Mouse (Mus musculus) lung, adult 2 months (tissue): ENCODE data around the gene Ndufc2. TPM values are rescaled to one million over a fixed set of nuclear protein-coding genes. Genes with fewer than 3 reads are reported as not detected.

ENCODE experiments used
- DNase-seq: peaks from one replicate; pipeline ENCODE4 v3.0.0; 2022
- H3K4me1 ChIP-seq: fragments of 200-500 bp; 2 replicates; pipeline ENCODE4 v1.6.1; 2011; ENCODE audit warnings: low read length; ENCODE audit not compliant: control insufficient read depth, insufficient read depth
- H3K4me3 ChIP-seq: fragments of 200-500 bp; replicated peaks from 2 replicates; pipeline ENCODE3; 2011; ENCODE audit warnings: low read depth, mild to moderate bottlenecking, control low read depth, low read length; ENCODE audit errors: extremely low read depth
- CTCF ChIP-seq: fragments of 200-500 bp; IDR thresholded peaks from 2 replicates; pipeline ENCODE4 v1.5.1; 2011; ENCODE audit warnings: mild to moderate bottlenecking, low read length, control low read depth; ENCODE audit not compliant: insufficient read depth
- POLR2A ChIP-seq: fragments of 200-500 bp; IDR thresholded peaks from 2 replicates; pipeline ENCODE4 v1.6.1; 2011; ENCODE audit warnings: low read depth, mild to moderate bottlenecking, control low read depth, low read length, borderline replicate concordance; ENCODE audit errors: extremely low read depth
- WGBS: fragments of 180-500 bp; shearing (Covaris S2); methylation state at CpG from one replicate; pipeline ENCODE4 v1.1.7; 2018; 5-methylcytosine and 5-hydroxymethylcytosine counted together
- polyA plus RNA-seq: library from polyadenylated mRNA; depleted of rRNA; stranded (reverse); fragments of >200 nt; gene quantifications from 2 replicates; pipeline ENCODE4 v1.2.3, GENCODE M21; 2012

The Ndufc2 gene
- polyA plus RNA-seq, 1 experiment, result 135 TPM

DNA sequence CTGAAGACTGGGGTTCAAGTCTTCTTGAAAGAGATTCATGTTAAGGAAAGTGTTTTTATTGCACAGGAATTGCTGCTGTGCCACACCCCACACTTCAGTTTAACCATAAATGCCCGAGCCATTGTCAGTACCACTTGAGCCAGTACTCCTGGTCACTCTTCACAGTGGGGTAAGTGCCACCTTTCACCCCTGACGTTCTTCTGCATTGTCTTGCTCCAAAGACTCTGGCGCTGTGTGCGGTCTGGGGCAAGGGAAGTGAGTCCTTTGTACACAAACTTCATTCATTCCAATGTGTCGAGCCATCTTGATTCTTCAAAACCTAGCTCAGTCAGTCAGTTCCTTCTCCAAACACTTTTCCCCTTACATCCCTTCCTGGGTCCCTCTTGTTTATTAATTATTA is 39.6 kb upstream of the Ndufc2 start:
- no peak overlapping the region for H3K4me3 ChIP-seq
- peaks cover 13% of the 10 kb centered on the region for H3K4me1 ChIP-seq
- WGBS, result 60% methylated on average over 5 of the region's 5 CpGs
- no peak for DNase-seq
- no peak for TF ChIP-seq POLR2A
- TF ChIP-seq CTCF, result no peak

GRCm38 (mm10) chr7:97360955-97361354 is 38.8 kb upstream of the Ndufc2 start:
- DNase-seq, result no peak
- H3K4me1 ChIP-seq, result peaks cover 8% of the 10 kb centered on the region; the same call in 1 of the 2 replicates
- no peak overlapping the region for H3K4me3 ChIP-seq
- TF ChIP-seq POLR2A (no peak), CTCF (no peak)
- WGBS, result 48% methylated on average over 3 of the region's 3 CpGs

GRCm38 (mm10) chr7:97361467-97361866 is 38.3 kb upstream of the Ndufc2 start:
- TF ChIP-seq POLR2A (no peak), CTCF (peak; percentile 67)
- Histone ChIP-seq H3K4me3 (no peak overlapping the region), H3K4me1 (peaks cover 5% of the 10 kb centered on the region; the same call in 1 of the 2 replicates)
- WGBS, result 33% methylated on average over 4 of the region's 4 CpGs
- DNase-seq, result no peak

DNA sequence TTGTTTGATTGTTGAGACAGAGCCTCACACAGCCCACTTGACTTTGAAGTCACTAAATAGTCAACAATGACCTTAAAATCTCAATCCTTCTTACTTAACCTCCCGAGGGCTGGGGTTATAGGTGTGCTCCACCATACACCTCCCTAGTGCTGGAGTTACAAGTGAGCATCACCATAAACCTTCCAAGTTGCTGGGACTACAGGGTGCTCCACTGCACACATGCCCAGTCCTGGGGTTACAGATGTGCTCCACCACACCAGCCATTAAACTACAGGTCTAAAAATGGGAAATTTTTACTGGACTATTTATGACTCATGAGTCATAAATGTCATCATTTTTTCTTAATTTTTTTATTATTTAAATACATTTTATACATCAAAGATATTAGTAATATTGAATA is 33.9 kb upstream of the Ndufc2 start:
- WGBS, result 74% methylated on average over 1 of the region's 1 CpGs
- no peak overlapping the region for H3K4me3 ChIP-seq
- no peak for DNase-seq
- no peaks in the 10 kb centered on the region for H3K4me1 ChIP-seq
- no peak for TF ChIP-seq CTCF

- 96% methylated on average over 9 of the region's 9 CpGs for WGBS
- Histone ChIP-seq H3K4me1 (no peaks in the 10 kb centered on the region), H3K4me3 (no peak overlapping the region)
- TF ChIP-seq POLR2A (no peak), CTCF (no peak)
- DNase-seq, result no peak
These were observed 24.7 kb upstream of the Ndufc2 start for GRCm38 (mm10) chr7:97375101-97375500.

- TF ChIP-seq POLR2A, result no peak
- TF ChIP-seq CTCF, result no peak
- no peak overlapping the region for H3K4me3 ChIP-seq
- DNase-seq, result no peak
- 70% methylated on average over 2 of the region's 2 CpGs for WGBS
- H3K4me1 ChIP-seq, result no peaks in the 10 kb centered on the region
These were observed 23.9 kb upstream of the Ndufc2 start for GRCm38 (mm10) chr7:97375906-97376305.

DNA sequence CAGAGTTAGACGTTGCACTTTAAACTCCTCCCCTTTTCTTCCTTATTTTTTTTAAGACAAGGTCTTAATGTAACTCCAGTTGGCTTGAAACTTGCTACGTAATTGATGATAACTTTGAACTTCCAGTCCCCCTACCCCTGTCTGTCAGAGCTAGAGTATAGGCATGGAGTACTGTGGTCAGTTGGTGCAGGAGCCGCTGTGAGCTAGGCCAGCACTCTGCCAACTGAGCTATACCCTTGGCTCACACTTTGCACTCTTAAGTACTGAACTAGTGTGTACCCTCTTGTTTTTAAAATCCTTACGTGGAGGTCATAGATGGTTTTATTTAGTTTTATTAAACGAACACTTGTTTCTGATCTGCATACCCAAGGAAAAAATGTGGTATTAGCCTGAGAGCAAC is 20.5 kb upstream of the Ndufc2 start:
- WGBS, result 87% methylated on average over 5 of the region's 5 CpGs
- Histone ChIP-seq H3K4me1 (no peaks in the 10 kb centered on the region), H3K4me3 (no peak overlapping the region)
- no peak for TF ChIP-seq CTCF
- TF ChIP-seq POLR2A, result no peak
- DNase-seq, result no peak

GRCm38 (mm10) chr7:97380500-97381123 is 19.2 kb upstream of the Ndufc2 start:
- no peak for DNase-seq
- Histone ChIP-seq H3K4me3 (no peak overlapping the region), H3K4me1 (no peaks in the 10 kb centered on the region)
- TF ChIP-seq POLR2A, result no peak
- no peak for TF ChIP-seq CTCF
- 94% methylated on average over 5 of the region's 5 CpGs for WGBS

GRCm38 (mm10) chr7:97382661-97383060 is 17.1 kb upstream of the Ndufc2 start:
- 93% methylated on average over 8 of the region's 8 CpGs for WGBS
- TF ChIP-seq CTCF (no peak), POLR2A (no peak)
- no peak overlapping the region for H3K4me3 ChIP-seq
- DNase-seq, result no peak
- no peaks in the 10 kb centered on the region; the same call in 1 of the 2 replicates for H3K4me1 ChIP-seq

DNA sequence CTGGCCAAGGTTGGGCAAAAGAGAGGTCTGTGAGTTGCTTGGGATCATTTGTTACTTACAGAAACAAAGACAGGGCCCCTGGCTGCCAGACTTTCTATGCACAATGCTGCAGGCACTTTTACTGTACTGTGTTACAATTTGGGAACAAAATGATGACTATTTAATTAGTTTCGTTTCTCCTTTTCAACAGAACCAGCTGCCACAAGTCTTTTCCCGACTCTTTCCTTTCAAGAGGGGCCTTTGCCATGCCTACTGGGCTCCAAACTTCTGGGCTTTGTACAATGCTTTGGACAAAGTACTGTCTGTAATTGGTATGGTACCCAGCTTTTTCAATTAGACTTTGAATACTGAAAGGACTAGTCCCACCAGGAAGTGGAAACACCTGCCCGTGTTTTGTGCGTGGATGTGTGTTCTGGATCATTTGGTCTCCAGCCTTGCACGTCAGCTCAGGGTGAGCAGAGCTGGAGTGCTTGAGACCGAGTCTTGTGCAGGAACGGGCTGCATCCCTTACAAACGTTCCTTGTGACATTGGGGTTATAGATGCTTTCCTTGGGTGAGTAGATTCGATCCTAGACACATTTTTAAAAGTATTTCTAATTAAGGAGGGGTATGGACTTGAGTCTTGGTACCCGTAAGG is 16.2 kb upstream of the Ndufc2 start:
- no peak for DNase-seq
- no peak overlapping the region for H3K4me3 ChIP-seq
- no peaks in the 10 kb centered on the region; the same call in 1 of the 2 replicates for H3K4me1 ChIP-seq
- 85% methylated on average over 10 of the region's 10 CpGs for WGBS
- TF ChIP-seq POLR2A (no peak), CTCF (no peak)
